Mouse (Mus musculus): ENCODE data around the gene Morn5.

Morn5 gene

DNA sequence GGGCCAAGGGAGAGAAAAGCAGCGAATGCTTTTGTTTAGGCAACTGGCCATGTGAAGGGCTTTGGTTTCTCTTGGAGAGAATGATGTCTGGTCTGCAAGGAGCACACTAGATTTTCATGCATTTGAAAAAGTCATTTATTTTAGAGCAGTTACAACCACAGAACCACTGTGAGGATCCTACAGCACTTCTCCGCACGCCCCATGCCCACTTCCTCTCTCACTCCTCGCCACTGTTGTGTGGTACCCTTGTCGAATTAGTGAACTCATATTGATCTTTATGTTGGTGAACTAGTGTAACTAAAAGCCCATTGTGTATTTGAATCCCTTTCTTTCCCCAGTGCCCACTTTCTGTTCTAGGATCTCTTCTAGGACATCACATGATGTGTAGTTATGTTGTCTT lies 26.0 kb downstream of the Morn5 start:
- H3K27me3 ChIP-seq (ENCODE audit: insufficient read depth, low read length), result peaks cover 16% of the 10 kb centered on the region
- no peaks in the 10 kb centered on the region for H3K36me3 ChIP-seq (ENCODE audit: insufficient read depth, low read length)

DNA sequence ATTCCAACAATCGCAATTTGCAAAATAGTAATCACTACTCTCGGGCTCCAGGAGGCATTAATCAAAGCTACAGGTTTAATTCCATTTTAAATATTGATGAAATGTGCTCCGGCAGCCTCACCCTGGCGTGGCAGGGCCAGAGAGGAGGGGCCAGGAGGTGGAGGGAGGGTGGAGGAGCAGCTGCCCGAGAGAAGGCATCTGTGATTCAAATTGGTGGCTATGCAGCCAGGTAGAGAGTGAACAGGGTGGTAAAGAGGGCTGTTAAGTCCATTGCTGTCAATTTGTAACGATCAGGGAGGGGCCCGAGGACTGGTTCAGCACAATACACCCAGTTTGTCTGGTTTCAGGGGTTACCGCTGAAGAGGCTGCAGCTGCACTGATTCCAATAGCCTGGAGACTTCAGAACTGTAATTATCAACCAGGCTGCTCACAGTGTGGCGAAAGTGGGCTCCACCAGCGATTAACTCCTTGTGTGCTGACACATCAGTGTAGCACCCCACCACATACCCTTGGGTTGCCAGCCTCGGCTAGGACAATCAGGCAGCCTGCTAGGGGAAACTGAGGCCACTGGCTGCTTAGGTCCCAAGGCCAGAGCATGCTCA lies 28.0 kb downstream of the Morn5 start:
- Histone ChIP-seq H3K36me3 (ENCODE audit: insufficient read depth, low read length) (0 out of 2 replicates have a peak, but pooled peaks cover 2% of the 10 kb centered on the region), H3K4me1 (replicated peaks; ENCODE audit: low read depth, low read length) (peaks cover 22% of the 10 kb centered on the region), H3K4me3 (replicated peaks; ENCODE audit: low read length) (0 out of 2 replicates have a peak overlapping the region, but pooled peaks have one; percentile 3), H3K27me3 (ENCODE audit: insufficient read depth, low read length) (peaks cover 16% of the 10 kb centered on the region), H3K9me3 (ENCODE audit: low read length) (no peaks in the 10 kb centered on the region)
- TF ChIP-seq POU5F1 (IDR thresholded peaks at IDR 0.05; ENCODE audit: borderline replicate concordance, low read length) (no peak), CTCF (conservative IDR thresholded peaks at IDR 0.05; ENCODE audit: low read length) (no peak)

More for the DNA sequence above, 26.0 kb downstream of the Morn5 start:
- no peaks in the 10 kb centered on the region for H3K9me3 ChIP-seq (ENCODE audit: low read length)
- H3K4me3 ChIP-seq (replicated peaks; ENCODE audit: low read length), result no peak overlapping the region
- TF ChIP-seq CTCF (conservative IDR thresholded peaks at IDR 0.05; ENCODE audit: low read length), result no peak
- no peak for TF ChIP-seq POU5F1 (IDR thresholded peaks at IDR 0.05; ENCODE audit: borderline replicate concordance, low read length)
- TF ChIP-seq NANOG (IDR thresholded peaks at IDR 0.05; ENCODE audit: borderline replicate concordance, low read length), result no peak
- H3K4me1 ChIP-seq (replicated peaks; ENCODE audit: low read depth, low read length), result peaks cover 15% of the 10 kb centered on the region

DNA sequence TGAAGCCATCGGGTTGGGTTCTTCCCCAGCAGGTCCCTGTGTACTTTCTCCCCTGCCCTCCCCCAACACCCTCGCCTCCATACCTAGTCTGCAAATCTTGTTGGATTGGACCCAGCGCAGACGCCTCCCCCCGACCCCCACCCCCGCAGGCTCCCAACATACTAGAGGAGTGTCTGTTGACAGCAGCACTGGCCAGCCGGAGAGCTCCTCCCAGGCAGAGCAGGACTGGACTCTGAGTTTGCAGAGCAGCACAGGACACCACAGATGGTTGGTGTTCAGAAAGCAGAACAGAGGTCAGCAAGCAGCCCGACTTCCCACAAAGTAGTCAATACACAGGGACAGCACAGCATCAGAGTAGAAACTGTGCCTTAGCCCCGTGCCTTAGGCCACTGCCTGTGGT lies 32.2 kb downstream of the Morn5 start:
- Histone ChIP-seq H3K9me3 (ENCODE audit: low read length) (no peaks in the 10 kb centered on the region), H3K36me3 (ENCODE audit: insufficient read depth, low read length) (peaks cover 19% of the 10 kb centered on the region), H3K27me3 (ENCODE audit: insufficient read depth, low read length) (peaks cover 22% of the 10 kb centered on the region), H3K4me3 (replicated peaks; ENCODE audit: low read length) (no peak overlapping the region), H3K4me1 (replicated peaks; ENCODE audit: low read depth, low read length) (peaks cover 27% of the 10 kb centered on the region)
- no peak for TF ChIP-seq NANOG (IDR thresholded peaks at IDR 0.05; ENCODE audit: borderline replicate concordance, low read length)
- TF ChIP-seq CTCF (conservative IDR thresholded peaks at IDR 0.05; ENCODE audit: low read length), result no peak
- TF ChIP-seq POU5F1 (IDR thresholded peaks at IDR 0.05; ENCODE audit: borderline replicate concordance, low read length), result no peak

DNA sequence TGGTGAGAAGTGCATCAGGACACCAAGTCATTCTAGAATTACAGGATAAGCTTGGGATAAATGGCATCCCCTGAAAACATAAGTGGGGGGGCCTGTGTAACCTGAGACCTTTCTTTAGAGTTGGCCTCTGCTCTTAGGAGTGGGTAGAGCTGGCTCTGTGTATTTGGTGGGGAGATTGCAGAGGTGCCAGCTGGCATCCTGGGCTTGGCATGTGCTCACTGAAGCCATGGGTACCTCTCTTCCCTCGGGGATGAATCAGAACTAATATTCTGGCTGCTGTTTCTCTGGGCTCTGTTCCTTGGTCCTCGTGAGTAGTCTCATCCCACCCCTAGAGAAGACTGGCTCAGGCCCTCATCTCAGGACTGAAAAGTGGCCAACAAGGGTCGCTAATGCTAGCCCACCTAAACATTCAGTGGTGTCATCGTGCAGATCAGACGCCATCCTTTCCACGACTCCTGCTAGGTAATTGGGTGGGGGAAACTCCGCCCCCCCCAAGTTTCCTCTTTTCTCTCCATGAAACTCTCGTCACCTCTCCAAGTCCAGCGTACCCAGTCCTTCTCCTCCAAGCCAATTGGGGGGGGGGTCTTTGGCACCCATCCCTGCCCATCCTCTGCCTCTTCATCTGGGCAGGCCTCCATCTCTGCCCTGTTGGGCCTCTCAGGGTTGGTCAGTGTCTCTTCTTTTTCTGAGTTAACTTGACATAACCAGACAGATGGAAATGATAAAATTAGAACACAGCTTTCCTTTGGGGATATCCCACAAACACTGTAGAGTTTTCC lies 33.7 kb downstream of the Morn5 start:
- Histone ChIP-seq H3K4me3 (replicated peaks; ENCODE audit: low read length) (no peak overlapping the region), H3K36me3 (ENCODE audit: insufficient read depth, low read length) (peaks cover 19% of the 10 kb centered on the region), H3K9me3 (ENCODE audit: low read length) (no peaks in the 10 kb centered on the region), H3K27me3 (ENCODE audit: insufficient read depth, low read length) (peaks cover 36% of the 10 kb centered on the region), H3K4me1 (replicated peaks; ENCODE audit: low read depth, low read length) (peaks cover 21% of the 10 kb centered on the region)
- TF ChIP-seq POU5F1 (IDR thresholded peaks at IDR 0.05; ENCODE audit: borderline replicate concordance, low read length), result no peak
- TF ChIP-seq CTCF (conservative IDR thresholded peaks at IDR 0.05; ENCODE audit: low read length), result no peak
- no peak for TF ChIP-seq NANOG (IDR thresholded peaks at IDR 0.05; ENCODE audit: borderline replicate concordance, low read length)

DNA sequence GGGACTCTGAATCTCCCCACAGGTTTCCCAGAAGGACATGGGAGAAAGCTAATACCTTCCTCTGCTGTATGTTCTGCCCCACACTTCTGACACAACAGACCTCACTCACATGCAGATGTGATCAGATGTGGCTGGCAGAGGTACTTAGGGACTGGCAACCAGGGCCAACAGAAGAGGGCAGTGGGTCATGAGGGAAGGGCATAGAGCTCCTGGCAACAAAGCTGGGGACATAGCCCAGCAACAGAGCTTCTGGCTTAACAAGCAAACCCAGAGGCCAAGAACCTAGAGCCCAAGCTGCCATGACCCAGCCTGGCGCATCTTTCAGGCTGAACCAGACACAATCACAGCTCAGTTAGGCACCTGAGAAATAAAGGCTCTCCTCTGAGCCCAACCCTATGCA lies 35.8 kb downstream of the Morn5 start:
- Histone ChIP-seq H3K4me1 (replicated peaks; ENCODE audit: low read depth, low read length) (peaks cover 31% of the 10 kb centered on the region), H3K27me3 (ENCODE audit: insufficient read depth, low read length) (peaks cover 38% of the 10 kb centered on the region), H3K4me3 (replicated peaks; ENCODE audit: low read length) (no peak overlapping the region), H3K9me3 (ENCODE audit: low read length) (no peaks in the 10 kb centered on the region), H3K36me3 (ENCODE audit: insufficient read depth, low read length) (peaks cover 19% of the 10 kb centered on the region)
- no peak for TF ChIP-seq CTCF (conservative IDR thresholded peaks at IDR 0.05; ENCODE audit: low read length)
- no peak for TF ChIP-seq NANOG (IDR thresholded peaks at IDR 0.05; ENCODE audit: borderline replicate concordance, low read length)
- no peak for TF ChIP-seq POU5F1 (IDR thresholded peaks at IDR 0.05; ENCODE audit: borderline replicate concordance, low read length)

DNA sequence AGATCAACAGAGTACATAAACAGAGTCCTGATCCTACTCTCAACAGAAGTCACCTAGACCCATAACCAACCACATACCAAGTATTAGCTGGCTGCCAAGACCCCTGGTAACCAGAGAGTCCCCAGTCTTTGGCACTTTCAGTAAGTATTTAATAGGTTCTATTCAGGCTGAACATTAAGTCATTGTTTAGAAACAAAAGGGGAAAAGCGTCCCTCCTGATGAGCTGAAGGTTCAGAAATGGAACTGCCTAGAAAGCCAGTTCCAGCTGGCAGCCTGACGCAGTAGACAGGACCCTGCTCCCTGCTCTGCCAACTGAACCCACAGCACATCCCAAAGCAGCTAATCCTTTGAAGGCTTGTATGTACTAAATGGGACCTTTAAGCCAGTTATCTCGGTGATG lies 39.9 kb downstream of the Morn5 start:
- Histone ChIP-seq H3K4me1 (replicated peaks; ENCODE audit: low read depth, low read length) (peaks cover 55% of the 10 kb centered on the region), H3K27me3 (ENCODE audit: insufficient read depth, low read length) (peaks cover 76% of the 10 kb centered on the region), H3K4me3 (replicated peaks; ENCODE audit: low read length) (no peak overlapping the region), H3K9me3 (ENCODE audit: low read length) (no peaks in the 10 kb centered on the region), H3K36me3 (ENCODE audit: insufficient read depth, low read length) (no peaks in the 10 kb centered on the region)
- TF ChIP-seq NANOG (IDR thresholded peaks at IDR 0.05; ENCODE audit: borderline replicate concordance, low read length), result peak; percentile 90
- no peak for TF ChIP-seq POU5F1 (IDR thresholded peaks at IDR 0.05; ENCODE audit: borderline replicate concordance, low read length)

DNA sequence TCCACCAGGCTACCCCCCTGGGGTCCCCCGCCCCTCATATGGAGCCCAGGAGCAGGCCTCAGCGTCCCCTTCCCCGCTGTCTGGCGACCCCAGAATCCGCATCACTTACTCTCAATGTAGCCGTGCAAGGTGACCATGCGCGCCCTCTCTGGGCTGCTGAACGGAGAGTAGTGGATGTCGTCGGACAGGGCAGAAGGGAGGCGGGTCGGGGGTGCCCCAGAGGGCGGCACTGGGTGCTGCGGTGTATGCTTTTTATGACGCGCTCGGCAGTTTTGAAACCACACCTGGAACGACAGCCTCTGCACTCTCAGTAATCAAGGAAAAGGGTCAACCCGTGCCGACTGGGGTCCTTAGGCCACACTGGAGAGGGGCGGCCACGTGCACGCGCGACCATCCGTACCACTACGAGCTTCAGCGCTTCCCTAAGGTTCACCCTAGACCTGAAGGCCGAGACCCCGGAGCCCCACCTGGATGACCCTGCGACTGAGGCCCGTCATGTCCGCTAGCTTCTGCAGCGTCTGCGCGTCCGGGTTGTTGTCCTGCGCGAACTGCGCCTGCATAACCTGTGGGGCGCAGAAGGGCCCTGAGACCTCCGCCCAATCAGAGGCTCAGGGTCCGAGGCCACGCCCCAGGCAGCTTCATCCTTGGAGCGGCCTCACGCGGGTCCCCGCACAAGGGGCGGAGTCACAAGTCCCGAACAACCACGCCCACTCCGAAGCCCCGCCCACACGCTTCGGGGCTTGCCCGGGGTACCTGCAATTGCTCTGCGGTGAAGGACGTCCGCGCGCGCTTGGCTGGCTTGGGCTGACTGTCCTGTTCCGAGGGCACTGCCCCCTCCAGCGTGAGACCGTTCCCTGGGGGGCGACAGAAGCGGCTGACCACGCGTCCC lies 41.8 kb downstream of the Morn5 start:
- H3K4me1 ChIP-seq (replicated peaks; ENCODE audit: low read depth, low read length), result peaks cover 54% of the 10 kb centered on the region
- H3K27me3 ChIP-seq (ENCODE audit: insufficient read depth, low read length), result peaks cover 92% of the 10 kb centered on the region
- no peaks in the 10 kb centered on the region for H3K9me3 ChIP-seq (ENCODE audit: low read length)
- H3K4me3 ChIP-seq (replicated peaks; ENCODE audit: low read length), result peak overlapping the region; percentile 84
- no peaks in the 10 kb centered on the region for H3K36me3 ChIP-seq (ENCODE audit: insufficient read depth, low read length)
- TF ChIP-seq POU5F1 (IDR thresholded peaks at IDR 0.05; ENCODE audit: borderline replicate concordance, low read length), result no peak
- TF ChIP-seq NANOG (IDR thresholded peaks at IDR 0.05; ENCODE audit: borderline replicate concordance, low read length), result no peak
- TF ChIP-seq CTCF (conservative IDR thresholded peaks at IDR 0.05; ENCODE audit: low read length), result no peak

DNA sequence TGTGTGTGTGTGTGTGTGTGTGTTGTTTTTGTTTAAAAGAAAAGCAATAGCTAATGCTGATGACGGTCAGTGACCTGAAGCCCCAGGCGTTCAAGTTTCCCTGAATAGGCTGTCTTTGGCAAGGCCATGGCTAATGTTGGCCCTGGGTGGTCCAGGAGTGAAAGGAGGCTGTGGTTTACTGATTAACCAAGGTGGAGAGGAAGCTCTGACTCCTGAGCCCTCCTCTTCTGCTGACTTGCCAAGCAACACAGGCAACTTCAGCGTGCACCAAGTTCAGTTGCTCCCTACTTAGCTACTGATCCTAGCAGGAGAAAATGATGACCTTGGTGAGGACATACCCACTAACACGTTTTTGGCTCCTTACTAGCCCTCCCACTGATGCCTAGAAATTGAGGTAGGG lies 43.5 kb downstream of the Morn5 start:
- TF ChIP-seq POU5F1 (IDR thresholded peaks at IDR 0.05; ENCODE audit: borderline replicate concordance, low read length), result no peak
- no peak for TF ChIP-seq NANOG (IDR thresholded peaks at IDR 0.05; ENCODE audit: borderline replicate concordance, low read length)
- TF ChIP-seq CTCF (conservative IDR thresholded peaks at IDR 0.05; ENCODE audit: low read length), result no peak
- Histone ChIP-seq H3K36me3 (ENCODE audit: insufficient read depth, low read length) (no peaks in the 10 kb centered on the region), H3K4me3 (replicated peaks; ENCODE audit: low read length) (no peak overlapping the region)

More for the DNA sequence above, 43.5 kb downstream of the Morn5 start:
- peaks cover 93% of the 10 kb centered on the region for H3K27me3 ChIP-seq (ENCODE audit: insufficient read depth, low read length)
- H3K9me3 ChIP-seq (ENCODE audit: low read length), result no peaks in the 10 kb centered on the region
- H3K4me1 ChIP-seq (replicated peaks; ENCODE audit: low read depth, low read length), result peaks cover 60% of the 10 kb centered on the region

Measured in E14TG2a.4 (cell line).